Mouse (Mus musculus) erythroblast, embryonic 14.5 days (primary cell): ENCODE measurements around the gene Wipf1.

Source experiments
- GATA1 ChIP-seq: IDR thresholded peaks from 2 replicates; pipeline ENCODE4 v1.6.1; 2012; ENCODE audit warnings: low read length, inconsistent platforms, mixed read lengths
- TAL1 ChIP-seq: IDR thresholded peaks from 3 replicates; pipeline ENCODE4 v1.6.1; 2012; ENCODE audit warnings: low read length, inconsistent platforms, mixed read lengths

- TF ChIP-seq GATA1 (no peak), TAL1 (no peak)
Measured at GRCm38 (mm10) chr2:73561665-73562063, 32.1 kb upstream of the Wipf1 start.
